Mouse (Mus musculus) myocyte (in vitro differentiated cells): ENCODE results near the gene Adap1.

Experiments used
- E2F4 ChIP-seq: IDR thresholded peaks from one replicate; pipeline ENCODE4 v1.6.1; 2011; ENCODE audit warnings: mild to moderate bottlenecking, control low read depth, moderate library complexity; ENCODE audit not compliant: insufficient read depth
- MAX ChIP-seq: IDR thresholded peaks from one replicate; pipeline ENCODE4 v1.6.1; 2011; ENCODE audit warnings: low read depth, mild to moderate bottlenecking, control low read depth
- MYOD1 ChIP-seq, 3 experiments: IDR thresholded peaks; one replicate each; pipeline ENCODE4 v1.6.1; 2011; ENCODE audit warnings: control low read depth in 2 of 3, low read depth in 2 of 3, mild to moderate bottlenecking in 2 of 3, moderate library complexity in 1 of 3; ENCODE audit not compliant: insufficient read length in 2 of 3, control insufficient read depth in 1 of 3
- POLR2A ChIP-seq: IDR thresholded peaks from one replicate; pipeline ENCODE4 v1.6.1; 2011; ENCODE audit warnings: low read depth, mild to moderate bottlenecking, control low read depth, moderate library complexity; ENCODE audit not compliant: insufficient read length
- POLR2AphosphoS2 ChIP-seq: IDR thresholded peaks from one replicate; pipeline ENCODE4 v1.6.1; 2011; ENCODE audit warnings: low read depth, control low read depth; ENCODE audit not compliant: insufficient read length
- REST ChIP-seq: IDR thresholded peaks from one replicate; pipeline ENCODE4 v1.6.1; 2011; ENCODE audit warnings: mild to moderate bottlenecking, control low read depth, moderate library complexity; ENCODE audit not compliant: insufficient read depth, insufficient read length
- TCF12 ChIP-seq: IDR thresholded peaks from one replicate; pipeline ENCODE4 v1.6.1; 2011; ENCODE audit warnings: mild to moderate bottlenecking, control low read depth; ENCODE audit not compliant: poor library complexity, insufficient read depth, severe bottlenecking
- TCF3 ChIP-seq: IDR thresholded peaks from one replicate; pipeline ENCODE4 v1.6.1; 2011; ENCODE audit warnings: low read depth, control low read depth; ENCODE audit not compliant: insufficient read length
- USF1 ChIP-seq: IDR thresholded peaks from one replicate; pipeline ENCODE4 v1.6.1; 2011; ENCODE audit warnings: low read depth, mild to moderate bottlenecking, control low read depth, moderate library complexity

GRCm38 (mm10) chr5:139283460-139284180 lies 41.8 kb downstream of the Adap1 start:
- TF ChIP-seq POLR2AphosphoS2 (no peak), REST (no peak), MAX (no peak), MYOD1 (IDR thresholded peaks at IDR 0.05; ENCODE audit: control insufficient read depth in 1 of 3, insufficient read length in 2 of 3, low read depth in 2 of 3) (no peak), POLR2A (no peak), TCF12 (no peak), USF1 (no peak), TCF3 (no peak), E2F4 (no peak)
